Mouse (Mus musculus) B cell, adult 2 months (primary cell): ENCODE results near the gene Hoxd12.

ENCODE experiments used
- DNase-seq, 2 experiments: peaks; one replicate each; pipeline ENCODE4 v3.0.0; 2022

The Hoxd12 gene

GRCm38 (mm10) chr2:74710929-74711543 is 36.2 kb downstream of the Hoxd12 start:
- no peak for DNase-seq

GRCm38 (mm10) chr2:74711721-74712621 is 37.2 kb downstream of the Hoxd12 start, which contains the start of the genes Hoxd3 and Hoxd4:
Hoxd3 (plus strand) TSS chr2:74711927.
Hoxd4 (plus strand) TSS chr2:74711929.
- DNase-seq = no peak

- no peak for DNase-seq
Observed at GRCm38 (mm10) chr2:74713239-74714150, 38.7 kb downstream of the Hoxd12 start.

GRCm38 (mm10) chr2:74714156-74714789 is 39.5 kb downstream of the Hoxd12 start:
- DNase-seq = no peak

GRCm38 (mm10) chr2:74714881-74715280 is 40.1 kb downstream of the Hoxd12 start:
- DNase-seq = no peak

GRCm38 (mm10) chr2:74715504-74716241 is 40.9 kb downstream of the Hoxd12 start:
- DNase-seq = peak; percentile 72

- DNase-seq = no peak
Observed at GRCm38 (mm10) chr2:74720384-74720783, 45.6 kb downstream of the Hoxd12 start.

- DNase-seq = no peak
Observed at GRCm38 (mm10) chr2:74720955-74721491, 46.2 kb downstream of the Hoxd12 start.

- no peak for DNase-seq
Observed at GRCm38 (mm10) chr2:74721882-74722281, 47.1 kb downstream of the Hoxd12 start.

- DNase-seq = no peak
Observed at GRCm38 (mm10) chr2:74722949-74723348, 48.1 kb downstream of the Hoxd12 start.

- no peak for DNase-seq
Observed at GRCm38 (mm10) chr2:74724244-74725015, 49.6 kb downstream of the Hoxd12 start.

GRCm38 (mm10) chr2:74725171-74725570 is 50.4 kb downstream of the Hoxd12 start:
- no peak for DNase-seq

GRCm38 (mm10) chr2:74726551-74726950 is 51.7 kb downstream of the Hoxd12 start, which contains the start of gene Gm28230:
Gm28230 (plus strand) TSS chr2:74726728.
- no peak for DNase-seq

GRCm38 (mm10) chr2:74726973-74727639 is 52.3 kb downstream of the Hoxd12 start:
- no peak for DNase-seq
